Mouse (Mus musculus): ENCODE measurements around the gene Mup5. TPM values are rescaled to one million over a fixed set of nuclear protein-coding genes. Genes with fewer than 3 reads are reported as not detected.

Gene Mup5
- polyA plus RNA-seq (2012; rRNA removed; ENCODE audit: low replicate concordance) = not detected in 2 replicates

DNA sequence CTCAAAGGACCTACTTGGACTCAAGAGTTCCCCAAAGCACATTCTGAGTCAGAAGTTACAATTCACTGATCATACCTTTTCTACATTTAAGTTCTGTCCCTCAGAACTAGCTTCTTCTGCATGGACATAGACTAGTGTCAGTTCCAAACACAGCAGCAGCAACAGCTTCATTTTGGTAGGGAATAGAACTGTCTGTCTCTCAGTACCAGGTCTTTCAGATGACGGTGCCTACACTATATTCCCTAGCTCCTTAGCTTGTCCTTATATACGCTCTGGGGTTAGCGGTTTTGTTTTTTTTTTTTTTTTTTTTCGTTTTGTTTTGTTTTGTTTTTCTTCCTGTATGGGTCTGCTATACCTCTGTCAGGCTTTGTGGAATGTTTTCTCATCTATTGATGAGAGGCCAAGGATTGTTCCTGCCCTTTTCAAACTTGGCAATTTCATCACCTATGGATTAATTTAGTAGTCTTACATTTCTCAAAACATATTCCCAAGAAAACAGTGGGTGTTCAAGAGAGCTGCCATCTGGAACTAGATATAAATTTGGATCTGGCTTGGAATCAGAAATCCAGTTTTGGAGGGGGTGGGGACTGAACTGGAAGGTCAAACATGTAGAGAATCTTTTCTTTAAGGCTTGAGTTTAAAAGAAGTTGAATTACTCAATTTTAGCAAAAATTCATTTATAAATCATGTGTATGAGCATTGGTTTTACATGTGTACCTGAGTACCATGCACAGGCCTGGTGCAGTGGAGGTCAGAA lies at the start of gene Mup5:
Mup5 (minus strand) TSS at position 282 of the 757 bp plus-strand sequence.

DNA sequence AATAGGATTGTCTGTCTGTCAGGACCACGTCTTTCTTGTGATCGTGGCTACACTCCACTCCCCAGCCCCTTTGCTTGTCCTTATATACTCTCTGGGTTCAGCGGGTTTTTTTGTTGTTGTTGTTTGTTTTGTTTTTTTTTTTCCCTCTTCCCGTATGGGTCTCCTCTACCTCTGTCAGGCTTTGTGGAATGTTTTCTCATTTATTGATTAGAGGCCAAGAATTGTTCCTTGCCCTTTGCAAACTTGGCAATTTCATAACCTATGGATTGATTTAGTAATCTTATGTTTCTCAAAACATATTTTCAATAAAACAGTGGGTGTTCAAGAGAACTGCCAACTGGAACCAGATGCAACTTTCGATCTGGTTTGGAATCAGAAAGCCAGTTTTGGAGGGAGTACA lies 52.9 kb downstream of the Mup5 start, which contains the start of gene Mup19:
Mup19 (minus strand) TSS at position 101 of the 400 bp plus-strand sequence.

Other genes starting within 250 kb of the Mup5 start
- 2.6 and 3.3 TPM in 2 replicates for gene Mup17, start 239.4 kb downstream of the Mup5 start, polyA plus RNA-seq (2012; rRNA removed; ENCODE audit: low replicate concordance)
- not detected in 2 replicates for gene Mup18, start 161.1 kb downstream of the Mup5 start, polyA plus RNA-seq (2012; rRNA removed; ENCODE audit: low replicate concordance)
- 1.3 TPM in 1 of 2 replicates, not detected in the other for gene Mup19, start 53.0 kb downstream of the Mup5 start, polyA plus RNA-seq (2012; rRNA removed; ENCODE audit: low replicate concordance)
- 0.99 TPM in 1 of 2 replicates, not detected in the other for gene Mup20, start 218.9 kb upstream of the Mup5 start, polyA plus RNA-seq (2012; rRNA removed; ENCODE audit: low replicate concordance)